Mouse (Mus musculus) cerebellum, adult 2 months (tissue): Measurements from ENCODE around the gene Src.

Experiments used
- CTCF ChIP-seq: fragments of 200-500 bp; IDR thresholded peaks from 2 replicates; pipeline ENCODE4 v1.5.1; 2011; ENCODE audit warnings: low read depth, mild to moderate bottlenecking, control low read depth, low read length, moderate library complexity, borderline replicate concordance; ENCODE audit not compliant: insufficient read depth
- POLR2A ChIP-seq: fragments of 200-500 bp; IDR thresholded peaks from 2 replicates; pipeline ENCODE4 v1.6.1; 2011; ENCODE audit warnings: low read length, control low read depth, borderline replicate concordance; ENCODE audit not compliant: insufficient read depth

DNA sequence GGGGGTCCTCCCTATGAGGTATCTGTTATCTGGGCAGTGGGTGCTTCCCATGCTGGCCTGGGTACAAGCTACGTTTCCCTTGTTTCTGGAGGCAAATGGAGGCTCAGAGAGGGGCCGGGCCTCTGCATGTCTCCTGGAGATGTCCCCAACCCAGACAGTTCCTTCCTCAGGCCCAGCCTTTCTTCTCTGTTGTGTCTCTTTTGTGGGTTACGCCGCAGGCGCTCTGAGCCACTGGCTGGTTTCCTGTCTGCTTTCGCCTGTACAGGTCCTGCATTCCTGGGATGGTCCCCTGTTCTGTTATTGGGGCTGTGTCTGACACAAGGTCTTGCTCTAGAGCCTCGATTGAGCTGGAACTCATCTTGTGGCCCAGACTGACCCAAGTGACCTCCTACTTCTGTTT is 11.5 kb downstream of the Src start:
- no peak for TF ChIP-seq POLR2A
- TF ChIP-seq CTCF: no peak
